Mouse (Mus musculus) Muller cell, postnatal 12 days (primary cell): ENCODE data around the gene Ctnnbip1.
A peak's percentile ranks its signal among the peaks of the same experiment; 100 is the strongest.
"Not testable (repeated sequence)": the region's sequence is repeated elsewhere in the genome, so short reads cannot be mapped to it uniquely, and the experiment has no call there.

Experiments
- DNase-seq: peaks from one replicate; pipeline ENCODE4 v3.0.0-alpha.2; 2015; ENCODE audit errors: inconsistent ontology term

Gene Ctnnbip1

DNA sequence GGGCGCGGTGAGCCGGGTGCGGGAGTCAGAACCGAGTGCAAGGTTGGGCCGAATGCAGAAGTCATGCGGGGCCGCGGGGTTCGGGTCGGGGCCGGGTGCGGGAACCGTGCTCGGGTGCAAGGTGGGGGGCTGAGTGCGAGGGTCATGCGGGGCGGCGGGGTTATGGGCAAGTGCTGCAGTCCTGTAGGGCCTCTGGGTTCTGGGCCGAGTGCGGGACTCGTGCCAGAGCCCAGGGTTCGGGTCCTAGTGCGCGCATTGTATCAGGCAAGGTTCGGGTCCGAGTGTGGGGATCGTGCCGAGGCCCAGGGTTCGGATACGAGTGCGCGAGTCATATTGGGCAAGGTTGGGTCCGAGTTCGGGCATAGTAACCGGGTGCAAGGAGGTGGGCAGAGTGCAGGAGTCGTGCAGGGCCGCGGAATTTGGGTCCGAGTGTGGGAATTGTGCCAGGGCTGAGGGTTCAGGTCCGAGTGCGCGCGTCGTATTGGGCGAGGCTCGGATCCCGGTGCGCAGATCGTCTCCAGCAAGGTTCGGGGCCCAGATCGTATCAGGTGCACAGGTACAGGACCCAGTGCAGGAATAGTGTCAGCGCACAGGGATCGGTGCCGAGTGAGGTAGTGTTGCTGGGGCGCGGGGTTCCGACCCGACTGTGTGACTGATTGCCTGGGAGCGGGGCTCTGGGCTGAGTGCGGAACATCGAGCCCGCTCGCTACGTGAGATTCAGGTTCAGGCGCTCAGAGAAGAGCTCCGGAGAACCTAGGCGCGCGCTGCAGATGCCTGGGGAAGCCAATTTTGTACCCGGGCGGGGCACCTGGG lies 69.0 kb downstream of the Ctnnbip1 start:
- peak; percentile 49 for DNase-seq

- DNase-seq, result no peak
Measured at GRCm38 (mm10) chr4:149587596-149588168, 69.6 kb downstream of the Ctnnbip1 start.

DNA sequence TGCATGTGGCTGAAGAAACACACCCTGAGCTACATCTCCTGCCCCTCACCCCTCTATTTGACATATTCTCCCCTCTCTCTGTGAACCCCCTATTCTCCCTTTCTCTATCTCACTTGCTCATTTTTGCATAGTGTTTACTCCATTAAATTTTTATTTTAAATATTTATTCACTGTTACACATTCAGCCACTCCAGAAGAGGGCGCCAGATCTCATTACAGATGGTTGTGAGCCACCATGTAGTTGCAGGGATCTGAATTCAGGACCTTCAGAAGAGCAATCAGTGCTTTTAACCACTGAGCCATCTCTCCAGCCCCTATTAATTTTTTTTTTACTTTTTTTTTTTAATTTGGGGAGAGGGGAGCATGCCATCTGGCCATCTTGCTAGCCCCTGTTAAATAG lies 72.2 kb downstream of the Ctnnbip1 start:
- DNase-seq, result no peak

GRCm38 (mm10) chr4:149591486-149591885 lies 73.5 kb downstream of the Ctnnbip1 start:
- DNase-seq, result no peak

DNA sequence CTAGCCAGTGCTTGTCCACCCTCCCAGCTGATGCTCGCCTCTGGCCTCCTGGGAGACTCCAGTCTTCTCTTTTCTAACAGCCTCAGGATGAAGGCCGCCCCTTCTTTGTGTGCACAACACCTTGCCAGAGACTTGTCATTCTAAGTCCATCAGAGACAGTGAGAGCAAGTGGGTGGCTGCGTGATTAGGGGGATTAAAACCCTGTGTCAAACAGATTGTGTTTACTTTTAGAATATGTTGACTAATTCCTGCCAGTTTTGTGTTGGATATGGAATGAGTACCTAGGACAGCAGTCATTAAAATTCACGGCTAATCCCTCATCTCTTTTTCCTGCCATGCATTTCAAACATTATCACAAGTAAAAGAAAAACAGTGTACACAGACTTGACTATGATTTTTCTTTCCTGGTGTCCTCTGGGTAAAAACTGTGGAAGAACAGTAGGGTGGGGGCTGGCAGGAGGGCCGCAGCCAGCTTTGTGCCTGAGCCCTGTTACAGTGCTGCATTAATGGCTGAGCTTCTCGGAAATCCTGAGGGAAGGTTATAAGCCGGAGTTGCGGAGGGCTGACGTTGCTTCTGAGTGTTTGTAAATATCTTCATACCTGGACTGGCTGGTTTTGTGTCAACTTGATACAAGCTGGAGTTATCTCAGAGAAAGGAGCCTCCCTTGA lies 77.0 kb downstream of the Ctnnbip1 start:
- no peak for DNase-seq

- no peak for DNase-seq
Measured at GRCm38 (mm10) chr4:149597641-149598208, 79.7 kb downstream of the Ctnnbip1 start.

- no peak for DNase-seq
Measured at GRCm38 (mm10) chr4:149599549-149599948, 81.5 kb downstream of the Ctnnbip1 start.

DNA sequence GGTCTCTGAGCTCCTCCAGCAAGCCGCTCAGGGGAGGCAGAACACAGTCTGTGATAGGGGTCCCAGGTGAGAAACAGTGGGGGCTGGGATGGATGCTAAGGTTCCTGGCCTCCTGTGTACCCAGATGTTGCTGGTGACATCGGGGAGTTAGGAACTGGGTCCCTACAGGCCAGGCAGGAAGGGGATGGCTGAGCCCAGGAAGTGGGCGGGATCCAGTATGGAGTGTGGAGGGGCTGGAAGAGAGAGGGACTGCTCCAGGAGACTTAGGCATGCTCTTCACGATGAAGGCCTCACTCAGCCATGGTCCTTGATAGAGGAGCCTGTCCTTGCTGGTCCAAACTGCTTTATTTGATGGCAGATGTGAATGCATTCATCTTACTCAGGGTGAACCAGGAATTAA lies 82.1 kb downstream of the Ctnnbip1 start:
- DNase-seq, result no peak

DNA sequence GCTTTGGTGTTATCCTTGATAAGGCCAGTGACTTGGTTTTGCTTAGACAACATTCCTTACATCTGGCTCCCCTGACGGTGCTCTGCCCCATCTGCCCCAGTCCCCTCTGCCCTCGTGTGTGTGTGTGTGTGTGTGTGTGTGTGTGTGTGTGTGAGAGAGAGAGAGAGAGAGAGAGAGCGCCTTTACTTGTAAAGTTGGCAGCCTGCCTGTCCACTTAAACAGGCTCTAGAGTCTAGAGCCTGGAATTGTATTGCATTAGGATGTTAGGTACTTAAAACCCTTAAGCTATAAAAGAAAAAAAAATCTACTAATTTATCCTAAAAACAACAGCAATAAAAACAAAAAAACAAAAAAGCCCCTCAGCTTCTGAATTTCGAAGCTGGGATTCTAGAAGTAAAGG lies 83.4 kb downstream of the Ctnnbip1 start:
- no peak for DNase-seq

- DNase-seq, result no peak
Measured at GRCm38 (mm10) chr4:149602236-149602635, 84.2 kb downstream of the Ctnnbip1 start.

GRCm38 (mm10) chr4:149603860-149604259 lies 85.8 kb downstream of the Ctnnbip1 start:
- DNase-seq, result no peak

DNA sequence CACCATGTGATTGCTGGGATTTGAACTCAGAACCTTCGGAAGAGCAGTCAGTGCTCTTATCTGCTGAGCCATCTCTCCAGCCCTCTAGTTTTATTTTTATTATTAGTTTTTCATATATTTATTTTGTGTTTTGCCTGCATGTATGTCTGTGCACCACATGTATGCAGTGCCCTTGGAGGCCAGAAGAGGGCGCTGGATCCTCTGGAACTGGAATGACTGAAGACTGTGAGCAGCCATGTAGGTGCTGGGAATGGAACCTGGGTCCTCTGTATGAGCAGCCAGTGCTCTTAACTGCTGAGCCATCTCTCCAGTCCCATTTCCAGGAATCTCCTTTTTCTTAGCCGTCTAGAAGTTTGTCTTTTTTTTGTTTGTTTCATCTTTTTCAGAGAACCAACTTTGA lies 86.5 kb downstream of the Ctnnbip1 start:
- DNase-seq, result no peak

DNA sequence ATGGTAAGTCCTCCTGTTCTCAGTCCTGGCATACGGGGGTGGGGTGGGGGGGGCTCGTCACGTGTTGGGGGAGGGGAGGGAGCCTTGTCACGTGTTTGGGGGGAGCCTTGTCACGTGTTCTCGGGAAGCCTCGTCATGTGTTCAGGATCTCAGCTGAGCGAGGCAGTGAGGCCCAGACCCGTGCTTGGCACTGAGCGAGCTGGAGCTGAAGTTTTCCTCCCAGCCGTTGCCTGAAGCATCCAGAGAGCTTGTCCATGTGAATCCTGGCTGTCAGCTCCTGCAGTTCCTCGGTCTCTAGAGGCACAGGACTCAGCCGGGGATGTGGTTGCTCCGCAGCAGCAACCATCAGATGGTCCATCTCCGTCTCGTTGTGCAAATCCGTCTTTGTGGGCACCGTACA lies 88.0 kb downstream of the Ctnnbip1 start:
- no peak for DNase-seq

DNA sequence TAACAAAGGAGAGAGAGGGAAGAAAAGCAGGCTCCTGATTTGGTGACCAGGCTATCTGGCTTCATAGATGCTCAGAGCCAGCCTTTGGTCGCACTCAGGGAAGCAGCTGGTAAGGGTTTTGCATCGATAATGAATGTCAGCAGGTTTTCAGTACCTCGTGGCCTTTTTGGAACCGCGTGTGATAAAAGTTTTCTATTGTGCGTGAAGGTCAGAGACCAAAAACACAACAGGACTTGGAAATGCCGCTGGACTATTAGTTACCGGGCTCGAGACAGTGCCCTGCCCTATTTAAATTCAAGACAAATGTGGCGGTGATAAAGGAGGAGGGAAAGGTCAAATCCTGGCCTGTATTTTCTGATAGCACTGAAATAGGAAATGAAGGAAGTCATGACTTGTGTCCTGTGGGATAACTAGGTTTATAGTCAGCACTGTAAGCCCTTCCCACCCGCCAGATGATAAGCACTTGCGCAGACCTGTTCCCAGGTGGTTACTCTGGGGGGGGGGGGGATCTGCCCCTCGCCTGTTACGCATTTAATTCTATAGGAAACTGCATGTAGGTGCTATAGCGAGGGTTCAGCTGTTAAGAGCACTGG lies 88.8 kb downstream of the Ctnnbip1 start:
- DNase-seq, result no peak

DNA sequence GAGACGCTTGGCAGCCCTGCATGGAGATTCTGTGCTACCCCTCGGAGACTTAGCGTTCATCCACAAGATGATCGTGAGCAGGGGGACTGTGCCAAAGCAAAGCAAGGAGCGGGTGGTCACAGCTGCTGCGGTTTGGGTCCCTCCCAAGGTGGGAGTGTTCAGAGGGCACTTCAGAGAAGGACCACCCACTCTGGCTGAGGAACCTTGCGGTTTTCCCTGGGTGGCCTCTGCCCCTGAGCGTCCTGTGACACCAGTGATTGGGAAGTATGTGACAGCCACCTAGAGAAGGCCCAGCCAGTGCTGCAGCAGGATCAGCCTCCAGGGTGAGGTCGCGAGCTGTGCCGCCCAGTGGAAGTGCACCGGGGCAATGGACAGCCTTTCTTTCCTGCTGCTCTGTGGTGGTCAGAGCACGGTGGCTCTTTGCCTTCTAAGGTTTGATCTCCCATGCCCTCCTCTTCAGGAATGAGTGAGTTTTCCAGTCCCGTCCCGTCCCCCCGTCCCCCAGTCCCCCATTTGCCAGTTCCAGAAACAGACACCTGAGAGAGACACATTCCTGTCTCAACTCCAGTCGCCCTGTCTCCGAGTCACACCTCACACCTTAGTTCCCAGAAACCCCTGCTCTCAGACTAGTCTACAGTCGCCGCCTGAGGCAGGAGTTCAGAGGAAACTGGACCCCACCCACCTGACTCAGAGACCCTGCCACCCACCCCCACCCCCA lies 89.7 kb downstream of the Ctnnbip1 start:
- DNase-seq, result peak; percentile 73

DNA sequence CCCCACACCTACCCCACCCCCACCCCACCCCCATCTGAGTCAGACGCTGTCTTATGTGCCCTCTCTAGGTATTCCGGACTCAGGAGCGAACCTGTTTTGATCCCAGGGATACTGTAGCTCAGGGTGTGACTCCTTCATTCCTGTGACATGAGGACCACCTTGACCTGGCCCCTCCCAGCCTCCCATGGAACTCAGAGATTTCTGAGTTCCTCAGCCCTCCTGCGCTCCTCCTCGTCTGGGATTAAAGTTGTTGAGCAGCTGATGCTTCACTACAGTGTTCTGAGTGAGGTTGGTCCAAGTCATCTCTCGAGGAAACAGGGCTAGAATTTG lies 90.2 kb downstream of the Ctnnbip1 start:
- no peak for DNase-seq

GRCm38 (mm10) chr4:149609256-149610025 lies 91.4 kb downstream of the Ctnnbip1 start:
- DNase-seq, result no peak

- DNase-seq, result no peak
Measured at GRCm38 (mm10) chr4:149611376-149612044, 93.5 kb downstream of the Ctnnbip1 start.

DNA sequence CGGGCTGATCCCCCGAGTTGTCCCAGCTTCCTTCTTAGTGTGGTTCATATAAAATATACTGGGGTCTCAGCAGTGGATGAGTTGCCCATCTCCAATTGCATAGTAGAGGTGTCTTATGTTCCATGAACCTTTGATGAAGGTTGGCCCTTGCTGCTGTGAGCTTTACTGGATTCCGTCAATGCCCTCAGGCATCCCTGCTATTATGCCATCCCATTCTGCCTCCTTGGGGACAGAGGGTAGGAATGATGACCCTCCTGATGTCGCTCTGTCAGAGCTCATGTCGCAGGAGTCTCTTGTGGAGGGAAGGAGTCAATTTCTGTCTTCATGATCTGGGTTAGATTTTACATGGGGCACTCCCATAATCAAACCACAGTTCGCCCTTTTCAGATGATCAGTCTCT lies 95.5 kb downstream of the Ctnnbip1 start:
- not testable (repeated sequence) for DNase-seq

GRCm38 (mm10) chr4:149614869-149615268 lies 96.8 kb downstream of the Ctnnbip1 start:
- no peak for DNase-seq
